Mouse (Mus musculus): ENCODE measurements around the gene Bsn.

Gene Bsn

GRCm38 (mm10) chr9:108196920-108197677 lies 6.9 kb upstream of the Bsn start:
- no peak for DNase-seq

GRCm38 (mm10) chr9:108196222-108196621 lies 6.0 kb upstream of the Bsn start:
- DNase-seq, result peak in 1 of 2 experiments; percentile 28

GRCm38 (mm10) chr9:108189488-108189786 lies 747 bp downstream of the Bsn start:
- no peak for DNase-seq

- no peak for DNase-seq
Measured at GRCm38 (mm10) chr9:108189023-108189422, 1.2 kb downstream of the Bsn start.

GRCm38 (mm10) chr9:108188511-108188910 lies 1.7 kb downstream of the Bsn start:
- no peak for DNase-seq

GRCm38 (mm10) chr9:108187616-108188015 lies 2.6 kb downstream of the Bsn start:
- no peak for DNase-seq

GRCm38 (mm10) chr9:108185786-108186185 lies 4.4 kb downstream of the Bsn start:
- DNase-seq, result no peak

GRCm38 (mm10) chr9:108183531-108183994 lies 6.6 kb downstream of the Bsn start:
- DNase-seq, result no peak

- DNase-seq, result no peak
Measured at GRCm38 (mm10) chr9:108182806-108183506, 7.2 kb downstream of the Bsn start.

GRCm38 (mm10) chr9:108178391-108178790 lies 11.8 kb downstream of the Bsn start:
- DNase-seq, result no peak

- DNase-seq, result no peak
Measured at GRCm38 (mm10) chr9:108175116-108175838, 14.9 kb downstream of the Bsn start.

GRCm38 (mm10) chr9:108172777-108173350 lies 17.3 kb downstream of the Bsn start:
- no peak for DNase-seq

- DNase-seq, result no peak
Measured at GRCm38 (mm10) chr9:108169751-108170150, 20.4 kb downstream of the Bsn start.

GRCm38 (mm10) chr9:108165143-108165542 lies 25.0 kb downstream of the Bsn start:
- DNase-seq, result no peak

- DNase-seq, result no peak
Measured at GRCm38 (mm10) chr9:108163646-108164284, 26.4 kb downstream of the Bsn start.

- no peak for DNase-seq
Measured at GRCm38 (mm10) chr9:108157891-108158290, 32.3 kb downstream of the Bsn start.

- no peak for DNase-seq
Measured at GRCm38 (mm10) chr9:108157451-108157850, 32.7 kb downstream of the Bsn start.

- no peak for DNase-seq
Measured at GRCm38 (mm10) chr9:108156786-108157185, 33.4 kb downstream of the Bsn start.

GRCm38 (mm10) chr9:108154814-108155213 lies 35.4 kb downstream of the Bsn start:
- DNase-seq, result no peak

- DNase-seq, result no peak
Measured at GRCm38 (mm10) chr9:108153516-108154448, 36.4 kb downstream of the Bsn start.

GRCm38 (mm10) chr9:108150486-108150885 lies 39.7 kb downstream of the Bsn start:
- DNase-seq, result no peak

GRCm38 (mm10) chr9:108149817-108150216 lies 40.4 kb downstream of the Bsn start:
- no peak for DNase-seq
